Mouse (Mus musculus) stomach, embryonic 16.5 days (tissue): ENCODE measurements at regions not wholly inside any gene's neighbourhood (a gene's known extent, or its start where the extent isn't known, plus 50 kb on each side); places are given as distances from the start of the nearest gene placed in this dataset.

Source experiments
- ATAC-seq: fragments of 200-750 bp; cut with Nextera tagmentation; 2 replicates; pipeline ENCODE4 v1.8.0; 2017; ENCODE audit warnings: moderate number of reproducible peaks, moderate TSS enrichment; ENCODE audit not compliant: insufficient read depth, low FRiP score
- H3K27ac ChIP-seq: fragments of 300-500 bp; sonication (generic); 2 replicates; pipeline ENCODE4 v1.5.1; 2014; ENCODE audit warnings: low read length
- H3K27me3 ChIP-seq: fragments of 300-500 bp; sonication (generic); 2 replicates; pipeline ENCODE4 v1.6.1; 2014; ENCODE audit warnings: low read length, control low read depth, mixed read lengths; ENCODE audit not compliant: control insufficient read depth, insufficient read depth
- H3K36me3 ChIP-seq: fragments of 300-500 bp; sonication (generic); 2 replicates; pipeline ENCODE4 v1.6.1; 2014; ENCODE audit warnings: low read length; ENCODE audit not compliant: control insufficient read depth, insufficient read depth
- H3K4me1 ChIP-seq: fragments of 300-500 bp; sonication (generic); 2 replicates; pipeline ENCODE4 v1.6.1; 2014; ENCODE audit warnings: low read length, control low read depth, mixed read lengths; ENCODE audit not compliant: control insufficient read depth, insufficient read depth
- H3K4me2 ChIP-seq: fragments of 300-500 bp; sonication (generic); 2 replicates; pipeline ENCODE4 v1.6.1; 2014; ENCODE audit warnings: low read depth, low read length, mixed read lengths
- H3K4me3 ChIP-seq: fragments of 300-500 bp; sonication (generic); replicated peaks from 2 replicates; pipeline ENCODE4 v1.5.1; 2014; ENCODE audit warnings: mild to moderate bottlenecking, low read length
- H3K9ac ChIP-seq: fragments of 300-500 bp; sonication (generic); 2 replicates; pipeline ENCODE4 v1.6.1; 2014; ENCODE audit warnings: low read length
- H3K9me3 ChIP-seq: fragments of 300-500 bp; sonication (generic); replicated peaks from 2 replicates; pipeline ENCODE4 v1.6.1; 2016; ENCODE audit warnings: low read length, control low read depth; ENCODE audit not compliant: control insufficient read depth
- WGBS: fragments of 180-500 bp; shearing (Covaris S2); extraction: QIAGEN DNeasy Blood & Tissue Kit; methylation state at CpG from one replicate; pipeline ENCODE4 v1.1.7; 2014; 5-methylcytosine and 5-hydroxymethylcytosine counted together

- Histone ChIP-seq H3K4me3 (no peak overlapping the region), H3K36me3 (no peaks in the 10 kb centered on the region), H3K4me2 (no peak overlapping the region), H3K4me1 (no peaks in the 10 kb centered on the region), H3K9ac (no peak overlapping the region), H3K27ac (no peak overlapping the region), H3K27me3 (no peaks in the 10 kb centered on the region), H3K9me3 (no peaks in the 10 kb centered on the region)
- 60% methylated on average over 9 of the region's 9 CpGs for WGBS
- ATAC-seq, result no peak
These were observed 314.9 kb downstream of the Mllt3 start for GRCm38 (mm10) chr4:87718166-87718805.

GRCm38 (mm10) chr4:87715212-87715933 lies 317.8 kb downstream of the Mllt3 start:
- Histone ChIP-seq H3K36me3 (no peaks in the 10 kb centered on the region), H3K9me3 (no peaks in the 10 kb centered on the region), H3K9ac (no peak overlapping the region), H3K27me3 (no peaks in the 10 kb centered on the region), H3K27ac (no peak overlapping the region), H3K4me1 (0 out of 2 replicates have a peak, but pooled peaks cover 5% of the 10 kb centered on the region), H3K4me2 (no peak overlapping the region), H3K4me3 (no peak overlapping the region)
- 70% methylated on average over 11 of the region's 11 CpGs for WGBS
- ATAC-seq, result no peak

- ATAC-seq, result no peak; the same call in 1 of the 2 replicates
These were observed 320.5 kb downstream of the Mllt3 start for GRCm38 (mm10) chr4:87712691-87713090.

GRCm38 (mm10) chr4:87712286-87712685 lies 320.9 kb downstream of the Mllt3 start:
- ATAC-seq, result no peak
- 87% methylated on average over 3 of the region's 3 CpGs for WGBS
- Histone ChIP-seq H3K27ac (peak overlapping the region; percentile 7), H3K9ac (no peak overlapping the region), H3K4me3 (no peak overlapping the region), H3K4me2 (no peak overlapping the region), H3K4me1 (0 out of 2 replicates have a peak, but pooled peaks cover 5% of the 10 kb centered on the region), H3K9me3 (no peaks in the 10 kb centered on the region), H3K27me3 (no peaks in the 10 kb centered on the region), H3K36me3 (no peaks in the 10 kb centered on the region)

More at GRCm38 (mm10) chr4:87712691-87713090, 320.5 kb downstream of the Mllt3 start:
- Histone ChIP-seq H3K9me3 (no peaks in the 10 kb centered on the region), H3K4me3 (no peak overlapping the region), H3K9ac (no peak overlapping the region), H3K27me3 (no peaks in the 10 kb centered on the region), H3K4me1 (0 out of 2 replicates have a peak, but pooled peaks cover 5% of the 10 kb centered on the region), H3K27ac (peak overlapping the region; percentile 38), H3K36me3 (no peaks in the 10 kb centered on the region), H3K4me2 (no peak overlapping the region)
- WGBS, result 53% methylated on average over 2 of the region's 2 CpGs

GRCm38 (mm10) chr4:87711185-87711827 lies 321.9 kb downstream of the Mllt3 start:
- Histone ChIP-seq H3K27ac (no peak overlapping the region), H3K36me3 (no peaks in the 10 kb centered on the region), H3K4me2 (no peak overlapping the region), H3K9me3 (no peaks in the 10 kb centered on the region), H3K9ac (no peak overlapping the region), H3K4me3 (no peak overlapping the region), H3K4me1 (0 out of 2 replicates have a peak, but pooled peaks cover 5% of the 10 kb centered on the region), H3K27me3 (no peaks in the 10 kb centered on the region)
- no peak for ATAC-seq
- WGBS, result 80% methylated on average over 8 of the region's 8 CpGs

GRCm38 (mm10) chr4:87708981-87709645 lies 324.1 kb downstream of the Mllt3 start:
- no peaks in the 10 kb centered on the region for H3K36me3 ChIP-seq
- H3K27ac ChIP-seq, result no peak overlapping the region
- ATAC-seq, result no peak
- no peaks in the 10 kb centered on the region for H3K27me3 ChIP-seq
- WGBS, result 15% methylated on average over 5 of the region's 5 CpGs
- 0 out of 2 replicates have a peak, but pooled peaks cover 5% of the 10 kb centered on the region for H3K4me1 ChIP-seq
- H3K4me2 ChIP-seq, result no peak overlapping the region
- H3K9me3 ChIP-seq, result no peaks in the 10 kb centered on the region
- no peak overlapping the region for H3K9ac ChIP-seq
- no peak overlapping the region for H3K4me3 ChIP-seq

- Histone ChIP-seq H3K9me3 (no peaks in the 10 kb centered on the region), H3K27ac (no peak overlapping the region), H3K9ac (no peak overlapping the region), H3K4me1 (no peaks in the 10 kb centered on the region), H3K36me3 (no peaks in the 10 kb centered on the region), H3K4me2 (no peak overlapping the region), H3K27me3 (no peaks in the 10 kb centered on the region), H3K4me3 (no peak overlapping the region)
- 54% methylated on average over 2 of the region's 2 CpGs for WGBS
- no peak for ATAC-seq
These were observed 325.8 kb downstream of the Mllt3 start for GRCm38 (mm10) chr4:87707386-87707785.

- H3K27ac ChIP-seq, result no peak overlapping the region
- H3K4me1 ChIP-seq, result no peaks in the 10 kb centered on the region
- H3K9me3 ChIP-seq, result no peaks in the 10 kb centered on the region
- no peaks in the 10 kb centered on the region for H3K27me3 ChIP-seq
- no peak for ATAC-seq
- no peaks in the 10 kb centered on the region for H3K36me3 ChIP-seq
- no peak overlapping the region for H3K4me2 ChIP-seq
- 84% methylated on average over 4 of the region's 4 CpGs for WGBS
- H3K9ac ChIP-seq, result no peak overlapping the region
- H3K4me3 ChIP-seq, result no peak overlapping the region
These were observed 330.3 kb downstream of the Mllt3 start for GRCm38 (mm10) chr4:87702834-87703233.
